Comparison of ENCODE assay signal across 9 mouse cellular contexts in the genomic region with DNA sequence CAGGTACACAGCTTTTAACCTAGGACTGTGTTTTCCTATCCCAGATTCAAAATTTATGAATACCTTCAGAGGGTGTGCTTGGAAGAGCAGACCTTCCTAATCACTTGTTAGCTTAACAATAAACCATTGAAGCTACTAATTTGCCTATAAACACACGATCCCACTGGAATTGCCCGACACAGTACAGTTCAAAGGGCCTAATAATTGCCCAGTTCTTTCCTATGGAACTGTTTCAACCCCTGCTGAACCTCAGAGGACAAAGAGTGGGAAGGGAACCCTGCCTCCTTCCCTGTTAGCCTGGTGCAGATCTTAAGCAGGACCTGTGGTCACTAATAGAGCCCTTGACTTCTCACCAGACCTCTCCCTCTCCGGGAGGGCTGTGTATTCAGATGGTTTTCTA.
"Had no signal": no experiment of that assay in that cellular context is flagged by ENCODE, and none has a peak within 500 bp of the region (broad histone marks: within the 10 kb centered on the region; RNA-seq: fewer than 3 reads in every experiment).

No protein-coding gene starts in this region.

- DNase-seq: kidney, adult 2 months; kidney, postnatal 25 days; liver, postnatal 0 days; lung, embryonic 14.5 days; right cerebral cortex, adult 18-20 months; right cerebral cortex, postnatal 14 days; right cerebral cortex, postnatal 4 days; thymus, adult 18-20 months; thymus, postnatal 36 days had no signal
